Mouse (Mus musculus) thymus, postnatal 4 days (tissue): ENCODE results near the gene Tmem178.

Experiments
- DNase-seq: peaks from one replicate; pipeline ENCODE4 v3.0.0; 2021

Gene Tmem178

GRCm38 (mm10) chr17:80946091-80946885, 1.9 kb downstream of the Tmem178 start:
- DNase-seq, result no peak

GRCm38 (mm10) chr17:80947075-80947960, 2.9 kb downstream of the Tmem178 start:
- no peak for DNase-seq

- no peak for DNase-seq
These were observed 5.0 kb downstream of the Tmem178 start for GRCm38 (mm10) chr17:80949382-80949781.

- no peak for DNase-seq
These were observed 5.5 kb downstream of the Tmem178 start for GRCm38 (mm10) chr17:80949895-80950294.

GRCm38 (mm10) chr17:80952305-80952704, 7.9 kb downstream of the Tmem178 start:
- DNase-seq, result no peak

- no peak for DNase-seq
These were observed 11.0 kb downstream of the Tmem178 start for GRCm38 (mm10) chr17:80955415-80955814.

- DNase-seq, result no peak
These were observed 11.8 kb downstream of the Tmem178 start for GRCm38 (mm10) chr17:80955998-80956811.

- DNase-seq, result no peak
These were observed 13.9 kb downstream of the Tmem178 start for GRCm38 (mm10) chr17:80958332-80958731.

GRCm38 (mm10) chr17:80959840-80960239, 15.4 kb downstream of the Tmem178 start:
- no peak for DNase-seq

- DNase-seq, result no peak
These were observed 23.0 kb downstream of the Tmem178 start for GRCm38 (mm10) chr17:80967475-80967874.

- DNase-seq, result no peak
These were observed 25.5 kb downstream of the Tmem178 start for GRCm38 (mm10) chr17:80969643-80970619.

- no peak for DNase-seq
These were observed 26.3 kb downstream of the Tmem178 start for GRCm38 (mm10) chr17:80970716-80971115.

- no peak for DNase-seq
These were observed 28.5 kb downstream of the Tmem178 start for GRCm38 (mm10) chr17:80972891-80973290.

GRCm38 (mm10) chr17:80977245-80977644, 32.8 kb downstream of the Tmem178 start:
- DNase-seq, result no peak

- no peak for DNase-seq
These were observed 35.7 kb downstream of the Tmem178 start for GRCm38 (mm10) chr17:80980096-80980495.

GRCm38 (mm10) chr17:80981721-80982411, 37.4 kb downstream of the Tmem178 start:
- no peak for DNase-seq

GRCm38 (mm10) chr17:80982412-80982787, 38.0 kb downstream of the Tmem178 start:
- peak; percentile 49 for DNase-seq

- no peak for DNase-seq
These were observed 38.5 kb downstream of the Tmem178 start for GRCm38 (mm10) chr17:80982976-80983375.

GRCm38 (mm10) chr17:80991535-80992127, 47.2 kb downstream of the Tmem178 start:
- DNase-seq, result no peak

GRCm38 (mm10) chr17:80997226-80997625, 52.8 kb downstream of the Tmem178 start:
- no peak for DNase-seq

GRCm38 (mm10) chr17:80998958-80999357, 54.5 kb downstream of the Tmem178 start:
- no peak for DNase-seq
